Mouse (Mus musculus) kidney, adult 11 months (tissue): ENCODE data around the gene Tssc4.

Experiments used
- DNase-seq: peaks from one replicate; pipeline ENCODE4 v3.0.0; 2022

Tssc4 gene

DNA sequence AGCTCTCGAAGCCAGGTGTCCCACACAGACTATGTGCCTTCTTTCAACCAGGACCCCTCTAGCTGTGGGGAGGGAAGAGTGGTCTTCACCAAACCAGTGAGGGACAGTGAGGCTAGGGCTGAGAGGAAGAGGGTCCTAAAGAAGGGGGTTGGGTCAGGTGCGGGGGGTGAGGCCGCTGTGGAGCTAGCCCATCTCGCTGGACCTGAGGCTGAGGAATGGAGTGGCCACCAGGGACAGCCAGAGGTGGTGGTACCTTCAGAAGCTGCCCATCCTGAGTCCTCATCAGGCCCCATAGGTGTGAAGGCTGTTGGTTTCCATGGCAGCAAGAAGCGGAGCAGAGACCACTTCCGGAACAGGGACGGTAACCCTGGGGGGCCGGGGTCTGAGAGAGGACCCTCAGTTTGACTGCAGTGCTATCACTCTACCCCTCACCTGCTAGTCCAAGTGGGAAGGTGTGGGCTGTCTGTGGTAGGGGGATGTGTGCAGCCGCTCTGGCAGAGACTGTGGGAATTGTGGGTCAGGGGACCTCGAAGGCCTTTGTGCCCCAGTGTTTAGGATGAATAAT, 1.5 kb downstream of the Tssc4 start:
- no peak for DNase-seq

GRCm38 (mm10) chr7:143072605-143073004, 3.6 kb downstream of the Tssc4 start:
- DNase-seq, result no peak

DNA sequence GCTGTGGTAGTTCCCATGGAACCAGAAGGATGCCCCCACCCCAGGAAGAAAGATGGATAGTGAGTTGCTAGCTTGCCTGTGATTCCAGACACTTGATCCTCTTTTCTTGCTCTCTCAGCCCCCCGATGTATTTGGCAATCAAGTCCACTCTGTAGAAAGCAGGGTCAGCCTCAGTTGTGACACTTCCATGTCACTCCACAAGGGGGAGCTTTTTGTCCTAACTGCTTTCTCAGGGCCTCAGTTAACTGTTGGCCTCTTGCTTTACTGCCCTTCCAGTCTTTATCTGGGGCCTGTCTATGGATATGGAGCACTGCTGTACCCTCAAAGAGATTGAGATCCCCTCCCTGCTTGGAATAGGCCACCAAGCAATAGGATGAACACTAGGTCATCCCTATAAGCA, 4.0 kb downstream of the Tssc4 start:
- no peak for DNase-seq

- no peak for DNase-seq
Observed at GRCm38 (mm10) chr7:143075394-143075793, 6.3 kb downstream of the Tssc4 start.

DNA sequence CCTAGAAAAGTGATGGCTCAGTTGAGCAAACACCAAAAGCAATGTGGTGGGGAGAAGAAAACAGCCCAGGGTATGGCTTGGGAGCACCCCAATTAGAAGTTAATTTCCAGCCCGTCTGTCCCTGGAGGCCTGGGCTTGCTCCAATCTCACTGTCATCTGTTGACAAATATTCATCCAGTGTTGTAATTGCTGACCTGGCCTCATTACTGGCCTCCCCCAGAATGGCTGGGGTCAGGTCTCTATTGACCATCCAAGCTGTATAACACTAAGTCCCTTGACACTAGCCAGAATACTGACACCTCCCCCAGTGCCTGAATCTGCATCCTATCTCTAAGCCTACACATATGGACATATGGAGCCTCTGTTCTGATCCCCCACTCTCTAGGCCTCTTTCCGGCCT, 8.3 kb downstream of the Tssc4 start:
- DNase-seq, result no peak

- DNase-seq, result no peak
Observed at GRCm38 (mm10) chr7:143082024-143082423, 13.0 kb downstream of the Tssc4 start.

DNA sequence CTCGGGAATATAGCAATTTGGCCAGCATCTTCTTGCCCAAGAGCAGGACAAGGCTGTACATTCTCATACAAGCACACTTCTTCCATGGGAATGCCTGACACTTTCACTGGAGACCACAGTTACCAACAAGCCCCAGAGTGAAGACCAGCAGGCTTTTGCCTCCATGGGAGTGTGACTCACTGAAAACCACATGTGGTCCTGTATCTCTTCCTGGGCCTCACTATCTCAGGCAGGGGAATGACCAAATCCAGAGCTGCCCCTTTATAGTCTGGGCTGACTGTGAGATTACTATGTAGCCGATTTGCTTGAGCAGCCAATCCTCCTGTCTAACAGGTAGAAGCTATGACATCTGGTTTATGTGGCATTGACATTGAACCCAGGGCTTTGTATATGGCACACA, 14.7 kb downstream of the Tssc4 start:
- no peak for DNase-seq

- peak; percentile 40 for DNase-seq
Observed at GRCm38 (mm10) chr7:143086366-143086765, 17.3 kb downstream of the Tssc4 start.

DNA sequence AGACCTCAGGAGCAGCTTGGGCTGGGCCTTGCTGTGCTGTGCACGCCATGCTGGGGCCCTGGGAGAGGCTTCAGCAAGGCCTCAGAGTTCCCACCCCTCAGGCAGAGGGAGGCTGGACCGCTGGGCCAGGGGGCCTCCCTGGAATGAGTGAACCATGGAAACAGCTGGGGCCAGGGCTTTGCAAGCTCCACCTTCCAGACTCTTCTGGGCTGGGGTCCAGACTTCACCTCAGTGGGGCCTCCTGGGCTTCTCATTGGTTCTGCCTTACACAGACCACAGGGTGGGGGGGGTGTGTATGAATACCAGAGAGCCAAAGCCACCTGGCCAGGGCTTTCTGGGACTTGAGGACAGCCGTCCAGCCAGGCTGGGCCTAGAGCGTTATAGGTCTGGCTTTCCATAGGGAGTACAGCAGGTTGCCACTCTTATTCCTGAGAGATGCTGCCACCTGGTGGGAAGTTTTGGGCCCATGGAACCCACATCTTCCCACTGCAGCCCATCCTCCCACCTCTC, 18.1 kb downstream of the Tssc4 start:
- DNase-seq, result peak; percentile 50

GRCm38 (mm10) chr7:143093847-143094246, 24.8 kb downstream of the Tssc4 start:
- no peak for DNase-seq

GRCm38 (mm10) chr7:143094592-143095553, 25.8 kb downstream of the Tssc4 start, which contains the start of gene Trpm5:
Gene Trpm5, minus strand, starts transcription at chr7:143094642.
- DNase-seq, result no peak

DNA sequence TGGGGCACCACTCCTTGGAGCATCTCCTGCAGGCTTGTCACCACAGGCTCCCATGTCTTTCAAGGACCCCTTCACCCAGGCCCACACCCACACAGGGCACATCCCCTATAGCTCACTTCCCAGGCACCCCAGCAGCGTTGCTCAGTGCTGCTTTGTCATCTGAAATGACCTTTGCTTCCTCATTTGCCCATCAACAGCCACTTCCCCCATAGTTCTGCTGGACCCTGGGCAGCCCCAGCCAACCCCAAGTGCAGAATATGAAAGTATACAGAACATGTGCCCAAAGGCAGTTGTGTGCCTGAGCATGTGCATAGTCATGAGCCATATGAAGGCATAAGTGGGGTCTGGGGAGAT, 26.5 kb downstream of the Tssc4 start:
- DNase-seq, result no peak

DNA sequence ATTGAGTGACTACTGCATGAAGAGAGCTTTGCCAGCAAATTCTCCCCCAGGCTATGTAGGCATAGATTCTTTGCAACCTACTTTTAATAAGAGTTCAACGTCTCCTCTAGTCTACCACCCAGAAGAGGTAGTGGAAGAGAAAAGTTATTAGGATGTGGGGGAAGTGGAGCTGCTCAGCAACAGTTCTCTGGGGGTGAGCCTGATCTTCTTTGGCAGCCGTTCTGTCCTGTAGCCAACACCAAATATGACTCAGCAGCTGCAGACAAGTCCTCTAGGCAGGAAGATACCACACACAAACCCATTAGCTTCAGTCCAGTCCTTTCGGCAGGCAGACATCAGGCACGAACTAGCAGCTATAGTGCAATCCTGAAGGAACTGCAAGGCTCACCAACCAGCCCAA, 31.7 kb downstream of the Tssc4 start:
- no peak for DNase-seq

GRCm38 (mm10) chr7:143105258-143105897, 36.3 kb downstream of the Tssc4 start:
- peak; percentile 68 for DNase-seq

DNA sequence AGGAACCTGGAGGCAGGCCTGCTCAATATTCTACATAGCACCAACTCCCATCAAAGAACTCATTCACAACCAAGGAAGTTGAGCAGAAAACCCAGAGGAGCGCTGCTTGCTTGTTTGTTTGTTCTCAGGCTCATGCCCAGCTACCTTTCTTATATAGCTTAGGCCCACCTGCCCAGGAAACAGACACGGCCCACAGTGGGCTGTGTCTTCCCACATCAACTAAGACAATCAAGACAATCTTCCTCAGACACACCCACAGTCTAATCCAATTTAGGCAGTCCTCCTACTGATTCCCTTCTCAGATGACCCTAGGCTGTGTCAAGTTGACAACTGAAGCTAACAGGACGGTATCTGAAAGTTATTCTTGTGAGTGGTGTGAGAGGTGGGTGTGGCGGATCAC, 37.0 kb downstream of the Tssc4 start, which contains the start of gene Kcnq1:
Kcnq1 (plus strand) TSS at position 301 of the 400 bp plus-strand sequence.
- no peak for DNase-seq

- DNase-seq, result peak; percentile 81
Observed at GRCm38 (mm10) chr7:143106672-143107465, 37.8 kb downstream of the Tssc4 start.

- DNase-seq, result peak; percentile 80
Observed at GRCm38 (mm10) chr7:143108200-143108599, 39.2 kb downstream of the Tssc4 start.

DNA sequence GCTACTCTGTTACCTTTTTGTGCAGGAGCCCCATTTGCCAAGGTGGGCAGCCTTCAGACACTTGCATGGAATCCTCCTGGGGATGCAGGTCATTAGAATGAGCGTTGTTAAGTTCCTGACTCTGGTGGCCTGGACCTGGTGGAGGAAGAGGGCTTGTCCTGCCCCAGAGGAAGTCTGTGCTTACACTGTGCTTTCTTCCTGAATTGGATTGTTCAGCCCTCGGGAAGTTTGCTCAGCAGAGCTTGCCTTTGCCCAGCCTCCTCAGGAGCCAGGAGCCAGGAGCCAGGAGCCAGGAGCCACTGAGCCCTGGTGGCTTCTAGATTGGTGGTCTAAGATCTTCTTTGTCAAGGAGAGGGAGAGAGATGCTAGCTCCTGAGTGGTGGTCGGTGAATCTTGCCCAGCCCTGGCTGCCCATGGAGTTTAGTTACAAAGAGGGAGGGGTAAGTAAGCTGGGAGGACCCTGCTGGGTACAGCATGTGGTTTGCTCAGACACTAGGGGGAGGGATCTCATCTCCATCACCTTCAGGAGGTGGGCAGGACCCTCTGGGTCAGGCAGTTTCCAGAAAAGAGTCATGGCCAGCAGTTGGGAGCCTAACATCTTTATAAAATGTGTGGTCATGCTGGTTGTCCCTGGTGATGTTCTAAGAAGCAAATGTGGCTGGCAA, 40.1 kb downstream of the Tssc4 start:
- DNase-seq, result no peak

DNA sequence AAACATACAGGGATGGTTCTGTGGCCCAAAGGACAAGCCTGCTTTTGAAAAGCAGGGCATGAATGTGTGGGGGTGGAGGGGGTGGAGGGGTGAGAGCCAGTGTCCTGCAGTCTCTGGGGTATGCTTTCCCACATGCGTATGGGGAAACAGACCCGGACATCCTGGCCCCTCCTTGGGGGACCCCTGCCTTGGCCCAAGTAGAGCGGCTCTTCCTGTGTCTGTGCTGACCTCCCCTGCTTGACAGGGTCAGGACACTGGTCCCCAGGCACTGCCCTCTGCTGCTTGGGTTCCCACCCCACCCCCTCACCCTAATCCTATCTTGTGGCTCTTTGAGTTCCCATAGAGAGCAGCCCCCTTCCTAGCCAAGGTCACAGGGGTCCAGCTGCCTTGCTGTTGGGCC, 40.6 kb downstream of the Tssc4 start:
- DNase-seq, result no peak

GRCm38 (mm10) chr7:143110803-143111202, 41.8 kb downstream of the Tssc4 start:
- no peak for DNase-seq

GRCm38 (mm10) chr7:143111719-143112118, 42.7 kb downstream of the Tssc4 start:
- DNase-seq, result no peak

DNA sequence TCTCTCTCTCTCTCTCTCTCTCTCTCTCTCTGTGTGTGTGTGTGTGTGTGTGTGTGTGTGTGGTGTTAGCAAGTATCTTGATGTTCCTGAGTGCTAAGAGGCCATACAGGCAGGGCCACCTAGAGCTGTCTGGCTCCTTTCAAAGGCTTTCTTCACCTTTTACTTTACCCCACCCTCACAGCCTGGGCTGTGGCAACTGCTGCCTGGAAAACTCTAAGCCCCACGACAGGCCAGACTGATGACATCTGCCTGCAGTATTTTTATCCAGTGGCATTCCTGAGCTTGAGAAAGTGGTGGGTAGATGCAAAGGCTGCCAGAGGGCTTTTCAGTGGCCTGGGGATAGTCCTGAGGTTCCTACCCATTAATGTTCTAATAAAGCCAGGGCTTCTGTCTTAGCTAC, 43.3 kb downstream of the Tssc4 start:
- DNase-seq, result no peak
